Mouse (Mus musculus) CH12F3 (cell line): Measurements from ENCODE around the gene Bin2.

Source experiments
- in situ Hi-C: fragments of 300-500 bp; cut with MboI; formaldehyde crosslinking; loops from 2 replicates; pipeline ENCODE4 v1.14.3; 2020; ENCODE audit warnings: low sequenced_read_pairs

Gene Bin2

GRCm38 (mm10) chr15:100660306-100660705 lies 9.0 kb downstream of the Bin2 start:
- in situ Hi-C loops: no loop called here

DNA sequence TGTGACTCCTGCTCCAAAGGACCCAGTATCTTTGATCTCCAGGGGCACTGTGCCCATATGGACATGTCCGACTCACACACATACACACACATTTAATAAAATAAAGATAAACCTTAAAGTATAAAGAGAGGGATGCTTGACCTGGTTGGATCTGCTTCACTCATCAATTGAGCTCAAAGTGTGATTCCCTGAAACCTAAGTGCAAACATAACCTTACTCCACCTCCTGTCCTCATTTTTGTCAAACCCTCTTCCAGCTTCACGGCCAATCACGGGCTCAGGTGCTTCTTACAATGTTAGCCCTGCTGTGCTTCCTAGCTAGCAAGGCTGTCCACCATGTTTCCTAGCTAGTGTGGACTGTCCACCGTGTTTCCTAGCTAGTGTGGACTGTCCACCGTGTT lies 14.2 kb downstream of the Bin2 start:
- in situ Hi-C loops: no loop called here

GRCm38 (mm10) chr15:100654271-100654670 lies 15.1 kb downstream of the Bin2 start:
- in situ Hi-C loops: no loop called here

GRCm38 (mm10) chr15:100651610-100652009 lies 17.7 kb downstream of the Bin2 start:
- in situ Hi-C loops: no loop called here

DNA sequence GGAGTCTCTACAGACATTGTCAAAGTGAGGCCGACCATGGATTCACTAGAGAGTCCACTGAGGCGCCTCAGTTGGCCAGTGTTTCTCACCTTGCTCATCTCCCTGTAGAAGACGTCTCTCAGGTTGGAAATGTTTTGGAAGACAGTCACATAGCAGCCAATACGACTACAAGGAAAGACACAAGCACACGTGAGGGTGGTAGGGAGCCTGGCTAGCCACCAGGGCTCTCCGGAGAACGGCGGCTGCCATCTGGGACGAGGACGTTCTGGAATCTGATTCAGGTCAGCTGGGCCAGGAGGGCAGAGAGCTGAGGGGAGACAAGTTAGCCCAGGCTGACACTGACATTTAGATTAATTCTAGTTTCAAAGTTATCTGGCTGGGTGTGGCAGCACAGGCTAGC lies 19.2 kb downstream of the Bin2 start:
- in situ Hi-C loops: no loop called here

- in situ Hi-C loops: no loop called here
Observed at GRCm38 (mm10) chr15:100646161-100646560, 23.2 kb downstream of the Bin2 start.

GRCm38 (mm10) chr15:100642451-100642850 lies 26.9 kb downstream of the Bin2 start:
- in situ Hi-C loops: no loop called here

- in situ Hi-C loops: no loop called here
Observed at GRCm38 (mm10) chr15:100641226-100641810, 28.0 kb downstream of the Bin2 start.

DNA sequence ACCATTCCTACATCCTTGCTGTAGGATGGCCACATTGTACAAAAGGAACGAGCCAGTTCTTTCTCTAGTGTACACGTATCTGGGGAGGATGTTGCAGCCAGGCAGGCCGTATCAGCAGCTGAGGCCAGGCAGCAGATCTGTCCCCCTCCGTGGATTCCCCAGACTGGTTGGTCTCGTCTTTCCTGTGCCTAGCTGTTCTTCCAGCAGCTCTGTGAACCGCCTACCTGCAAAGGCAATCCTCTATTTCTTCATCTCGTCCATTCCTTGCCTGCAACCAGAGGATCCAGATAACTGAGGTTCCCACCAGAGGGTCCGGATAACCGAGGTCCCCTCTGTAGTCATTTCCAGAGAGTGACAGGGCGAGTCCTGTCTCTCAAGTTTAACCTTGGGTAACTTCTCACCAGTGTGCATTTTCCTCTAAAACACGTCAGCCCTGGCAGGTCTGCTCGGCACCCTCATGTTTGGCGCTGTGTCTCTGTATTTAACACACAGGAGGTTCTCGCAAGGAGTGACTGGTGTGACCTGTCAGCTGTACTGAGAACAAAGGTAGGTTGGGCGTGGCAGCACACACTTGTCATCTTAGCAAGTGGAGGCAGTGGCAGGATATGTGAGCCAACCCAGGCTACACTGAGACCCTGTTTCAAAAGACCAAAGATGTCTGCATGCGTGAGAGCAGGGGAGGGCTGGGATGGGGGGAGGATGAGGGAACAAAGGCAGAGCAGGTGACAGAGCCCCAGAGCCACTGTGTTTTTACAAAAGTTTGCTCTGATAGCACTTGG lies 29.2 kb downstream of the Bin2 start:
- in situ Hi-C loops: no loop called here

DNA sequence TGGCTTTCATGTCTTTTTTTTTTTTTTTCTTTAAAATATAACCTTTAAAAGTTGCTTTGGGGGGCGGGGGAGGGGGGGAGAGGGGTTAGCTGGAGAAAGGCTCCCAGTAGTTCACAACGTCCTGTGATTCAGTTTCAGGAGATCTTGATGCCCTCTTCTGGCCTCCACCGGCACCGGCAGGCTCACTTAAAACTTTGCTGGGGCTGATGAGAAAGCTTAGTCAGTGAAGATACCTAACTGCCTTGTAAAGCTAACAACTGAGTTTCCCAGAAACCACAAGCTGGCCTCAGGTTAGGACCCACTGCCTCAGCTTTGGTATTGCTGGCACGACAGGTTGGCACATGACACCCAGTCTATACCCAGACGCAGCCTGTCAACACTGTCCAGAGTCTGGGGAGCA lies 31.7 kb downstream of the Bin2 start:
- in situ Hi-C loops: no loop called here

DNA sequence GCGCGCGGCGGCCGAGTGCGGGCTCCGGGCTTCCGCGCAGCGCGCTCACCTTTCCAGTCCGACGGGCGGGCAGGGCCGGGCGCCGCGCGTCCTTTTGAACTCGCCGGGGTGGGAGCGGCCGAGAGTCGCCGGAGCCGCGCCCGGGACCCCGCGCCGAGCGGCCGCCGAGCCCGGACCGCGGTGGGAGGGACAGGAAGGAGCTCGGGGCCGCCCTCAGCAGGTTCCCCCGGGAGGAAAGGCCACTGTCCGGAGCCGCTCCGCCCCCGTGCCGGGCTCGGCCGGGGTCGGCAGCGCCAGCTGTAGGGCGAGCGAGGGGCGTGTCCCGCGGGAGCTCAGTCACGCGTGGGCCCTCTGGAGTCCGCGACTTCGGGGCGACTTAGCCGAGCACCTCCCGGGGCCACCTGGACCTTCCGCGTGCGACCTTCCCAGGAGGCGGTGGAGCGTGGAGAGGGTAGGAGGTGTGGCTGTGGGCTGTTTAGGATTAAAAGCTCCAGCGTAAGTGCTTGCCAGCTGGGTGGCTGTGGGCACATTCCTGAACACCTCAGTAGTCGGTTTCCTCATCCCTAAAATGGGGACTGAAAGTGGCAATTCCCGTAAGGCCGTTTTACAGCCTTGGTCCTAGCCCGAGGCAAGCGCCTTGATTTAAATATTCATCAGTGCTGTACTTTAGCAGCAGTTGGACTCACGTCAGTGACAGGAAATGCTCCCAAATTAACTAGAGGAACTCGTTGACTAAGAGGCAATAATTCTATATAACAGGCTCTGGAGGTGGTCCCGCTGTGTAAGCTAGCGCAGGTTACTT lies 32.5 kb downstream of the Bin2 start, which contains the start of gene Smagp:
Gene Smagp (minus strand): TSS at position 241 of the 802 bp plus-strand sequence.
- in situ Hi-C loops: no loop called here

DNA sequence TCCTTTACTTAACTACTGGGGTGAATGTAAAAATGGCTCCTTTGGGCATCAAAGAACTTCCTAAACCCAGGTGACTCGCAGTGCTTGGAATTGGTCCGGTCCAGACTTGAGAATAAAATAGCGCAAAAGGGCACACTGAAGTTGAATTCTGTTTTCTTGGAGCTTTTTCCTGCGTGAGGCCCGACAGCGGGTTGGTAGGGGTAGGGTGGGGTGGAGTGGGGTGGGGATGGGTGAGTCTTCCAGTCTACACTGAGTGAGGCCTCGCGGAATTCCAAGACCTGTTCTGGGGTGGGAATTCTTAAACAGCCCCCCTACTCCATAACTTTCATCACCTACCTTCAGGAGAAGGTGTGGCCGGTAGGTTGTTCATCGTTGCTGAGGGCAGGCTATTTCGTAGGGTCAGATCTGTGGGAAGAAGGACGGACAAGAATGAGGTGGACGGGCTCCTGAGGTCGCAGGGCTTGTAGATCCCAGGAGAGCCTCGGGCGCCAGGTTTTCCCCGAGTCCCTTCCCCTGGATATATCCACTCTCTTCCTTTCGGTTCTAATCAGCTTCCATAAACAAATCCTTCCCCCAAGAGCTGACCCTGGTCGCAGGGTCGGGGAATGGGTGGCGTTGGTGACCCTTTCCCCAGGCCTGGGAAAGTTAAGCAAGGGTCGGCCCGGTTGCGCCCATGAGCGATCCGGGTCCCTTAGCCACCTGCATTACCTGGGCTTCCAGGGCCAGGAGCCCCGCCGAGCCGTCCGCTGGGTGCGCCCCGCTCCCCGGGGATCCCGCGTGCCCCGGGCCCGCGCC lies 33.3 kb downstream of the Bin2 start:
- in situ Hi-C loops: no loop called here

DNA sequence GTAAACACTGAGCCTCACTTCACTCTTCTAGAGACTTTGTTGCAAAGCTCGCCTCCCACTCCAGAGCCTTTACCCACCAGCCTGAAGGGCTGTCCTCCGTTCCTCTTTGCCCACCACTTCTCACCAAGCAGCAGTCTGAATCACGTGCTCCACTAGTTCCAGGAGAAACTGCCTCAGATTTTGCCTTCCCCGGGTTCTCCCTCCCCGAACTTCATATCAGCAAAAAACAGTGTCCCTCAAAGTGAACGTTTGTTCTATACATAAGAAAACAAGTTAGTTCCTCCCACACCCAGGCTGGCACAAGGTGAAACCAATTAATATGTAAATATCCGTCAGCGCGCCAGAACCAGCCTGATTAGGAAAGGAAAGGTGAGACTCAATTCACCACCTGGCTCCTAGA lies 34.1 kb downstream of the Bin2 start:
- in situ Hi-C loops: no loop called here

DNA sequence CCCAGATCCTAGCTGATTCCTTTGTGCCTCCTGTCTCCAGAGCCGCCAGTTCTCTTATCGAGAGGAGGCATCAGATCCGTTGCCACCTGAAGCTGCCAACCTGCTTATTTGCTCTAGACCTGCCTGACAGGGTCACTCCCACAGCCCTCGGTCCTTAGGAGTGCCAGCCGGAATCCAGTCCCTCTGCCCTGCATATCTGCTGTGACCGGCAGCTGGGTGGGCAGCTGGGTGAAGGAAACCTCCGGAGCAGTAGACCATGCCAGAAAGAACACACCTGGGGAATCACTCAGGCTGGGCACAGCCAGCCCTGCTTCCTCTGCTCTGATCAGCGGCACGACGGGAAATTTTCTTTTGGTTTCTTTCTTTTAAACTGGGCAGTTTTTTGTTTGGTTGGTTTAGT lies 36.0 kb downstream of the Bin2 start:
- in situ Hi-C loops: no loop called here

DNA sequence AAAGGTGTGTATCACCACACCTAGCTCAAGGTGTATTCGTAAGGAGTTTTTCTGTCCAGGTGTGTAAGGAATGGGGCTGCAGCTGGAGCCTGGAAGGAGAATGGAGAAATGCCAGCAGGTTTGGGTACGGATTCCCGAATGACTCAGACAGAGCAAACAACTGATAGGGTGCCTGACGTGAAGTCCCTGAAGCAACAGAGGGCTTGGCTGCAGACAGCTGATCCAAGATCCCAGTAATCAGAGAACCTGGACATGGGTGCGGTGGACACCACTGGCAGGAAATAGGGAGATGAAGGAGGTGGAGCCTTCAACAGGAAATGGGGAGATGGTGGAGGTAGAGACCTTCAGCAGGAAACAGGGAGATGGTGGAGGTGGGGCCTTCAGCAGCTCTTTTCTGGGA lies 37.0 kb downstream of the Bin2 start:
- in situ Hi-C loops: no loop called here

GRCm38 (mm10) chr15:100631454-100632170 lies 37.7 kb downstream of the Bin2 start:
- in situ Hi-C loops: no loop called here

- in situ Hi-C loops: no loop called here
Observed at GRCm38 (mm10) chr15:100630126-100630525, 39.2 kb downstream of the Bin2 start.

GRCm38 (mm10) chr15:100628797-100629196 lies 40.6 kb downstream of the Bin2 start:
- in situ Hi-C loops: no loop called here

DNA sequence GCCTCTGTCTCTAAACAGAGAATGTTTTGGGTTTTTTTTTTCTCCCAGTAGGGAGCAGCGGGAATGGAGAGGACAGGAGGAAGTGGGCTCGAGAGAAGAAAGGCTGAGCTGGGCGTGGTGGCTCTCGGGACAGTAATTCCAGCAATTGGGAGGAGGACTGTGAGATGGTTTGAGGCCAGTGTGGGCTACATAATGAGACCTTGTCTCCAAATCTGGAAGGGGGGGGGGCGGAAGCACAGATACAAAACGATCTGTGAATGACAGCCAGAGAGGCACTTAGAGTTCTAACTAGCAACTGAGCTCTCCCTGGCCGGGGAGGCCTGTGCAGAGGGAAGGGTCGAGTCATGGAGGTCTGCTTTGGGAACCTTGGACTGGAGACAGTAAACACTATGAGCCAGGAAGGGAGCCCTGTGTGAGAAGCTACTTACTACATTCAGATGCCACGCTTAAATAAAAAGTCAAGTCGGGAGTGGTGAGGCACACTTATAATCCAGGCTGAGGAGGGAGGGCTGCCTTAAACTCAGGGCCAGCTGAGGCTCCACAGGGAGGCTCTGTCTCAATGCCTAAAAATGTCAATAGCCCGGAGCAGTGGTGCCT lies 41.5 kb downstream of the Bin2 start:
- in situ Hi-C loops: no loop called here

DNA sequence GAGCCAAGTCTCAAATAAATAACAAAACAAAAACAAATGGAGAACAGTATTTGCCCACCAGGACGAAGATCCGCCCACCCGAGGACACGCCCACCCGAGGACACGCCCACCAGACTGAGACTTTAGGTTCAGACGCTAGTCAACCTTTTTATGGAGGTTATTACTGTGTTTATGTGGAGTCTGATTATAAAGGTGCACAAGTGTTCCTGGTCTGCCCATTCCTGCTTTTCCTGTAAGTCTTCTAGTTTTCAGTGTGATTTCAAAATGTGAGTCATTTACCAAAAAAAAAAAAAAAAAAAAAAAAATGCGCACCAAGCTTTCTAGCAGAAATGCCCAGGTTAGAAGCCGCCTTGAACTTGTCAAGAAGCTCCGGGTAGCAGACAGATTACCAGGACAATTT lies 42.1 kb downstream of the Bin2 start:
- in situ Hi-C loops: no loop called here
